Comparison of ENCODE assay signal across 8 mouse cellular contexts in genomic region chr12:58947231-58947630, GRCm38 (mm10).
DNase-seq lines count a peak whose midpoint lies in the region; ATAC-seq and TF ChIP-seq lines count a peak whose summit lies in the region.

No protein-coding gene starts in this region.

- dilution Hi-C loops in CH12.LX (cut with MboI; ENCODE audit: extremely low pct_ligation_motif_present, extremely low pct_unique_long_range_greater_than_20kb, low sequenced_read_pairs): no loop called here

- no peaks in the 10 kb centered on the region for H3K79me2 ChIP-seq in CH12.LX (replicated peaks; ENCODE audit: control insufficient read depth, extremely low read depth, insufficient read depth, poor library complexity, severe bottlenecking)

- TF ChIP-seq RAD21 in CH12.LX (IDR thresholded peaks at IDR 0.05; ENCODE audit: low read depth, low read length): peak; percentile 79

- TF ChIP-seq CTCF in forebrain, postnatal 0 days (IDR thresholded peaks at IDR 0.05; ENCODE audit: low read depth): peak; percentile 90
- TF ChIP-seq CTCF in CH12.LX (conservative IDR thresholded peaks at IDR 0.05 in 1 of 2, IDR thresholded peaks at IDR 0.05 in 1 of 2; ENCODE audit: low read depth in 2 of 2, low read length in 2 of 2): peak; percentile 86 to 97
- TF ChIP-seq CTCF in lung, adult 2 months (IDR thresholded peaks at IDR 0.05; ENCODE audit: insufficient read depth, low read length): peak; percentile 89
- TF ChIP-seq CTCF in small intestine, adult 2 months (IDR thresholded peaks at IDR 0.05; ENCODE audit: extremely low read depth, insufficient read length, insufficient replicate concordance, low read depth, low read length): peak; percentile 84; the same call in 1 of the 2 replicates

- TF ChIP-seq EP300 in CH12.LX (IDR thresholded peaks at IDR 0.05; ENCODE audit: low read length): no peak

- DNase-seq in forebrain, postnatal 0 days: peak; percentile 84
- DNase-seq in CH12.LX (ENCODE audit: extremely low read depth): peak; percentile 63
- DNase-seq in c-Kit-positive CD71-positive TER-119-negative erythroid progenitor cells, embryonic 14.5 days (ENCODE audit: low read depth): peak; percentile 29
- peak; percentile 16 to 65 for DNase-seq in frontal cortex, postnatal 14 days (ENCODE audit: low spot score in 2 of 2)
- DNase-seq in kidney, postnatal 14 days: peak; percentile 51
- peak; percentile 26 for DNase-seq in lung, adult 2 months

- H3K4me1 ChIP-seq in forebrain, postnatal 0 days (ENCODE audit: insufficient read depth): no peaks in the 10 kb centered on the region
- no peaks in the 10 kb centered on the region for H3K4me1 ChIP-seq in forebrain, embryonic 15.5 days
- H3K4me1 ChIP-seq in CH12.LX (ENCODE audit: control insufficient read depth in 1 of 2, insufficient read depth in 2 of 2): 0 out of 4 replicates have a peak, but pooled peaks cover 0 to 2% of the 10 kb centered on the region in 2 experiments
- no peaks in the 10 kb centered on the region for H3K4me1 ChIP-seq in lung, adult 2 months (ENCODE audit: control insufficient read depth, insufficient read depth, low read length)
- no peaks in the 10 kb centered on the region for H3K4me1 ChIP-seq in small intestine, adult 2 months (ENCODE audit: control insufficient read depth, insufficient read depth, insufficient read length, low read length)

- TF ChIP-seq POLR2A in CH12.LX (IDR thresholded peaks at IDR 0.05; ENCODE audit: low read depth, low read length): no peak
- TF ChIP-seq POLR2A in lung, adult 2 months (IDR thresholded peaks at IDR 0.05; ENCODE audit: borderline replicate concordance, extremely low read depth, low read depth, low read length): no peak
- TF ChIP-seq POLR2A in small intestine, adult 2 months (IDR thresholded peaks at IDR 0.05; ENCODE audit: low read depth, low read length): no peak

- H3K27me3 ChIP-seq in forebrain, postnatal 0 days (ENCODE audit: insufficient read depth, low read length): no peaks in the 10 kb centered on the region
- no peaks in the 10 kb centered on the region for H3K27me3 ChIP-seq in forebrain, embryonic 15.5 days
- no peaks in the 10 kb centered on the region for H3K27me3 ChIP-seq in CH12.LX (replicated peaks)
- peaks cover 7% of the 10 kb centered on the region; the same call in 1 of the 2 replicates for H3K27me3 ChIP-seq in small intestine, adult 2 months (ENCODE audit: control insufficient read depth, insufficient read depth, low read length)

- no peak overlapping the region for H3K4me2 ChIP-seq in forebrain, postnatal 0 days (ENCODE audit: low read depth)
- H3K4me2 ChIP-seq in forebrain, embryonic 15.5 days (replicated peaks): no peak overlapping the region
- peak overlapping the region; percentile 58; the same call in 1 of the 2 replicates for H3K4me2 ChIP-seq in CH12.LX (ENCODE audit: insufficient read depth, low read depth, poor library complexity, severe bottlenecking)

- H3K9me3 ChIP-seq in forebrain, postnatal 0 days (ENCODE audit: low read length): no peaks in the 10 kb centered on the region
- H3K9me3 ChIP-seq in forebrain, embryonic 15.5 days: no peaks in the 10 kb centered on the region
- no peaks in the 10 kb centered on the region for H3K9me3 ChIP-seq in CH12.LX (replicated peaks; ENCODE audit: low read length)

- no peak; the same call in 1 of the 2 replicates for ATAC-seq in forebrain, postnatal 0 days
- no peak for ATAC-seq in forebrain, embryonic 15.5 days (replicated peaks)

- in situ Hi-C loops in CH12.LX (cut with MboI; ENCODE audit: low pct_ligation_motif_present, low pct_unique_long_range_greater_than_20kb, low sequenced_read_pairs): loop anchor here (25.0 kb wide), 1 partner anchor 135 kb away; no protein-coding TSS in a partner anchor

- H3K9ac ChIP-seq in forebrain, postnatal 0 days: no peak overlapping the region
- H3K9ac ChIP-seq in forebrain, embryonic 15.5 days (replicated peaks): no peak overlapping the region
- H3K9ac ChIP-seq in CH12.LX (ENCODE audit: insufficient read depth, low read depth): no peak overlapping the region; the same call in 1 of the 2 replicates

- 18% methylated on average over 4 of the region's 4 CpGs for WGBS in forebrain, postnatal 0 days
- WGBS in forebrain, embryonic 15.5 days: 23% methylated on average over 4 of the region's 4 CpGs
- 14% methylated on average over 4 of the region's 4 CpGs for WGBS in lung, adult 2 months
- 21% methylated on average over 4 of the region's 4 CpGs for WGBS in small intestine, adult 2 months

- no peak overlapping the region for H3K27ac ChIP-seq in forebrain, postnatal 0 days (ENCODE audit: low read depth, low read length)
- H3K27ac ChIP-seq in forebrain, embryonic 15.5 days (replicated peaks): no peak overlapping the region
- no peak overlapping the region for H3K27ac ChIP-seq in CH12.LX (ENCODE audit: insufficient read depth, low read depth)
- H3K27ac ChIP-seq in small intestine, adult 2 months (ENCODE audit: insufficient read depth, low read depth, low read length): no peak overlapping the region

- H3K36me3 ChIP-seq in forebrain, postnatal 0 days (ENCODE audit: insufficient read depth): no peaks in the 10 kb centered on the region
- no peaks in the 10 kb centered on the region for H3K36me3 ChIP-seq in forebrain, embryonic 15.5 days
- H3K36me3 ChIP-seq in CH12.LX (replicated peaks in 1 of 2; ENCODE audit: control insufficient read depth in 1 of 2, insufficient read depth in 1 of 2, low read length in 1 of 2): no peaks in the 10 kb centered on the region
- H3K36me3 ChIP-seq in small intestine, adult 2 months (ENCODE audit: control insufficient read depth, insufficient read depth, low read length): no peaks in the 10 kb centered on the region

- H3K4me3 ChIP-seq in forebrain, postnatal 0 days (ENCODE audit: low read depth, low read length): no peak overlapping the region
- no peak overlapping the region for H3K4me3 ChIP-seq in forebrain, embryonic 15.5 days
- H3K4me3 ChIP-seq in CH12.LX (replicated peaks in 1 of 3; ENCODE audit: low read depth in 2 of 3, low read length in 2 of 3, poor library complexity in 1 of 3): no peak overlapping the region
- no peak overlapping the region for H3K4me3 ChIP-seq in lung, adult 2 months (replicated peaks; ENCODE audit: extremely low read depth, low read depth, low read length)
- H3K4me3 ChIP-seq in small intestine, adult 2 months (ENCODE audit: low read depth, low read length): no peak overlapping the region

TF ChIP-seq in CH12.LX, 34 proteins besides CTCF, POLR2A, EP300 and RAD21:
- TF ChIP-seq MAX (IDR thresholded peaks at IDR 0.05; ENCODE audit: low read length): no peak
- TF ChIP-seq SMC3 (IDR thresholded peaks at IDR 0.05; ENCODE audit: low read depth, low read length): peak; percentile 57

Comparison
In these comparisons a context has a peak if more than half of its experiments do, and no peak if none do; other contexts are left out.
1. DNase-seq: peak in every context shown above with its lines; median percentile 84 in forebrain, postnatal 0 days; 63 in CH12.LX; 51 in kidney, postnatal 14 days; 40 in frontal cortex, postnatal 14 days; 29 in c-Kit-positive CD71-positive TER-119-negative erythroid progenitor cells, embryonic 14.5 days; 26 in lung, adult 2 months.